Mouse (Mus musculus) G1E (cell line): ENCODE measurements around the gene Zhx3. TPM values are rescaled to one million over a fixed set of nuclear protein-coding genes. Genes with fewer than 3 reads are reported as not detected.

Source experiments
- ATAC-seq: 2 replicates; pipeline ENCODE4 v1.8.0; 2016; ENCODE audit warnings: mild to moderate bottlenecking; ENCODE audit not compliant: insufficient number of reproducible peaks, poor library complexity, low FRiP score, severe bottlenecking; ENCODE audit errors: extremely low read depth
- DNase-seq: peaks from one replicate; pipeline ENCODE4 v3.0.0; 2012; ENCODE audit warnings: low spot score
- H3K27me3 ChIP-seq: 2 replicates; pipeline ENCODE4 v1.6.1; 2012; ENCODE audit warnings: mild to moderate bottlenecking, low read length, inconsistent platforms; ENCODE audit not compliant: insufficient read depth
- H3K36me3 ChIP-seq: replicated peaks from 2 replicates; pipeline ENCODE3; 2012; ENCODE audit warnings: mild to moderate bottlenecking, inconsistent platforms
- H3K4me1 ChIP-seq: 2 replicates; pipeline ENCODE4 v1.6.1; 2012; ENCODE audit warnings: low read depth, low read length, inconsistent platforms, mixed read lengths; ENCODE audit not compliant: insufficient read depth
- H3K4me3 ChIP-seq: 2 replicates; pipeline ENCODE4 v1.5.1; 2012; ENCODE audit warnings: low read depth, mild to moderate bottlenecking, inconsistent platforms, low read length, moderate library complexity, mixed read lengths
- H3K9me3 ChIP-seq: replicated peaks from 2 replicates; pipeline ENCODE4 v1.6.1; 2012; ENCODE audit warnings: inconsistent platforms
- CTCF ChIP-seq: IDR thresholded peaks from 2 replicates; pipeline ENCODE4 v1.5.1; 2012; ENCODE audit warnings: low read depth, low read length, inconsistent platforms, mixed read lengths
- GATA1 ChIP-seq: IDR thresholded peaks from 2 replicates; pipeline ENCODE4 v1.6.1; 2012; ENCODE audit warnings: borderline replicate concordance, low read length, inconsistent platforms, mixed read lengths
- GATA2 ChIP-seq: IDR thresholded peaks from 2 replicates; pipeline ENCODE4 v1.6.1; 2012; ENCODE audit warnings: low read depth, low read length, inconsistent platforms, borderline replicate concordance
- POLR2AphosphoS5 ChIP-seq: IDR thresholded peaks from 2 replicates; pipeline ENCODE4 v1.6.1; 2012; ENCODE audit warnings: low read depth, low read length, inconsistent platforms; ENCODE audit not compliant: insufficient replicate concordance
- TAL1 ChIP-seq: conservative IDR thresholded peaks from 2 replicates; pipeline ENCODE4 v1.6.1; 2012; ENCODE audit warnings: low read depth, low read length, inconsistent platforms, mixed read lengths
- polyA plus RNA-seq: library from polyadenylated mRNA; stranded (reverse); fragments of >175 nt; gene quantifications from 2 replicates; pipeline ENCODE4 v1.2.3, GENCODE M21; 2012
- total RNA-seq, 2 experiments: library from RNA; stranded (forward) in 1 of 2; stranded (reverse) in 1 of 2; fragments of 200-1000 nt in 1 of 2; fragments of >200 nt in 1 of 2; fragmentation: Nextera tagmentation in 1 of 2; gene quantifications; 2 replicates each; pipeline ENCODE4 v1.2.3; 2014 to 2017

Zhx3 gene
- total and polyA plus RNA-seq, 3 experiments: 1.7 to 8.4 (median 8.2) TPM

GRCm38 (mm10) chr2:160848186-160848585, 24.6 kb downstream of the Zhx3 start:
- ATAC-seq (no peak), DNase-seq (no peak)
- no peak for TF ChIP-seq GATA2
- no peak for TF ChIP-seq POLR2AphosphoS5
- no peak for TF ChIP-seq CTCF
- TF ChIP-seq TAL1: no peak
- no peak for TF ChIP-seq GATA1
- no peaks in the 10 kb centered on the region for H3K27me3 ChIP-seq
- H3K4me1 ChIP-seq: no peaks in the 10 kb centered on the region
- H3K4me3 ChIP-seq: no peak overlapping the region
- H3K9me3 ChIP-seq: no peaks in the 10 kb centered on the region
- H3K36me3 ChIP-seq: no peaks in the 10 kb centered on the region

GRCm38 (mm10) chr2:160847664-160848063, 25.1 kb downstream of the Zhx3 start:
- H3K4me1 ChIP-seq: no peaks in the 10 kb centered on the region
- H3K36me3 ChIP-seq: no peaks in the 10 kb centered on the region
- ATAC-seq (no peak), DNase-seq (no peak)
- no peak for TF ChIP-seq GATA1
- TF ChIP-seq POLR2AphosphoS5: no peak
- TF ChIP-seq GATA2: no peak
- no peak for TF ChIP-seq TAL1
- no peak for TF ChIP-seq CTCF
- H3K9me3 ChIP-seq: no peaks in the 10 kb centered on the region
- H3K4me3 ChIP-seq: no peak overlapping the region
- no peaks in the 10 kb centered on the region for H3K27me3 ChIP-seq

GRCm38 (mm10) chr2:160840838-160841237, 32.0 kb downstream of the Zhx3 start:
- Histone ChIP-seq H3K27me3 (no peaks in the 10 kb centered on the region), H3K36me3 (no peaks in the 10 kb centered on the region), H3K4me1 (no peaks in the 10 kb centered on the region), H3K9me3 (no peaks in the 10 kb centered on the region), H3K4me3 (no peak overlapping the region)
- DNase-seq (no peak), ATAC-seq (no peak)
- TF ChIP-seq GATA2 (no peak), TAL1 (no peak), GATA1 (no peak), CTCF (no peak), POLR2AphosphoS5 (no peak)

- Histone ChIP-seq H3K36me3 (no peaks in the 10 kb centered on the region), H3K4me1 (no peaks in the 10 kb centered on the region), H3K9me3 (no peaks in the 10 kb centered on the region), H3K27me3 (no peaks in the 10 kb centered on the region), H3K4me3 (no peak overlapping the region)
- DNase-seq (no peak), ATAC-seq (no peak)
- TF ChIP-seq TAL1: no peak
- no peak for TF ChIP-seq GATA1
- TF ChIP-seq POLR2AphosphoS5: no peak
- no peak for TF ChIP-seq CTCF
- no peak for TF ChIP-seq GATA2
These were observed 62.0 kb downstream of the Zhx3 start for GRCm38 (mm10) chr2:160810802-160811201.

GRCm38 (mm10) chr2:160810376-160810775, 62.4 kb downstream of the Zhx3 start:
- ATAC-seq: no peak
- TF ChIP-seq TAL1 (no peak), POLR2AphosphoS5 (no peak), CTCF (no peak), GATA2 (no peak), GATA1 (no peak)

GRCm38 (mm10) chr2:160806091-160806521, 66.7 kb downstream of the Zhx3 start:
- no peak for DNase-seq
- no peak overlapping the region for H3K4me3 ChIP-seq
- no peak for ATAC-seq
- H3K4me1 ChIP-seq: no peaks in the 10 kb centered on the region
- no peaks in the 10 kb centered on the region for H3K9me3 ChIP-seq
- no peaks in the 10 kb centered on the region for H3K27me3 ChIP-seq
- H3K36me3 ChIP-seq: no peaks in the 10 kb centered on the region
- TF ChIP-seq GATA2 (no peak), POLR2AphosphoS5 (no peak), CTCF (no peak), GATA1 (no peak), TAL1 (no peak)

More at GRCm38 (mm10) chr2:160810376-160810775, 62.4 kb downstream of the Zhx3 start:
- no peaks in the 10 kb centered on the region for H3K36me3 ChIP-seq
- no peaks in the 10 kb centered on the region for H3K9me3 ChIP-seq
- H3K27me3 ChIP-seq: no peaks in the 10 kb centered on the region
- no peak overlapping the region for H3K4me3 ChIP-seq
- H3K4me1 ChIP-seq: no peaks in the 10 kb centered on the region
- DNase-seq: no peak
